Mouse (Mus musculus) layer of hippocampus, adult 6 months (tissue): Measurements from ENCODE around the gene Gm29866. TPM values are rescaled to one million over a fixed set of nuclear protein-coding genes. Genes with fewer than 3 reads are reported as not detected.

ENCODE experiments used
- long read RNA-seq, 2 experiments: library from polyadenylated mRNA; unstranded; transcript quantifications; one replicate each; pipeline ENCODE4 v2.0.0; 2019 to 2020
- polyA plus RNA-seq: library from polyadenylated mRNA; unstranded; fragments of <200 nt; fragmentation: Nextera tagmentation; gene quantifications from 2 replicates; pipeline ENCODE4 v1.2.3, GENCODE M21; 2021

Gene Gm29866
- polyA plus RNA-seq = not detected in 2 replicates
- long read RNA-seq, experiment 1 = 0 reads
- long read RNA-seq, experiment 2 = 0 reads

GRCm38 (mm10) chrY:20993557-20993956 lies at the start of gene Gm29866:
Gene Gm29866, minus strand, starts transcription at chrY:20993657.

Other genes starting within 250 kb of the Gm29866 start
- not detected in 2 replicates for gene Gm20909, start 170.9 kb upstream of the Gm29866 start, polyA plus RNA-seq
- not detected in 2 replicates for gene Gm20865, start 247.9 kb upstream of the Gm29866 start, polyA plus RNA-seq